Mouse (Mus musculus): ENCODE measurements around the gene Gon7. TPM values are rescaled to one million over a fixed set of nuclear protein-coding genes. Genes with fewer than 3 reads are reported as not detected.

The Gon7 gene
- polyA plus RNA-seq, 1 experiment from 2014 or later: 46.0 TPM

- Histone ChIP-seq H3K27ac (ENCODE audit: low read depth, low read length) (no peak overlapping the region), H3K9ac (ENCODE audit: low read length) (no peak overlapping the region), H3K36me3 (ENCODE audit: control insufficient read depth, insufficient read depth, low read length) (no peaks in the 10 kb centered on the region), H3K4me1 (replicated peaks; ENCODE audit: control insufficient read depth, insufficient read depth, low read length) (0 out of 2 replicates have a peak, but pooled peaks cover 2% of the 10 kb centered on the region), H3K4me2 (ENCODE audit: low read depth, low read length, severe bottlenecking) (no peak overlapping the region), H3K27me3 (ENCODE audit: control insufficient read depth, insufficient read depth, low read length) (no peaks in the 10 kb centered on the region), H3K4me3 (ENCODE audit: low read depth, low read length) (no peak overlapping the region), H3K9me3 (ENCODE audit: control insufficient read depth, low read length) (no peaks in the 10 kb centered on the region)
- WGBS: 30% methylated on average over 13 of the region's 13 CpGs
- ATAC-seq (replicated peaks; ENCODE audit: low FRiP score) (peak; percentile 83), DNase-seq (ENCODE audit: low spot score) (peak; percentile 75)
These were observed 37.9 kb downstream of the Gon7 start for GRCm38 (mm10) chr12:102719552-102720315.

- H3K4me2 ChIP-seq (ENCODE audit: low read depth, low read length, severe bottlenecking): no peak overlapping the region
- WGBS: 83% methylated on average over 10 of the region's 10 CpGs
- ATAC-seq (replicated peaks; ENCODE audit: low FRiP score) (no peak), DNase-seq (ENCODE audit: low spot score) (no peak)
- H3K4me1 ChIP-seq (replicated peaks; ENCODE audit: control insufficient read depth, insufficient read depth, low read length): no peaks in the 10 kb centered on the region
- H3K36me3 ChIP-seq (ENCODE audit: control insufficient read depth, insufficient read depth, low read length): no peaks in the 10 kb centered on the region
- H3K27ac ChIP-seq (ENCODE audit: low read depth, low read length): no peak overlapping the region
- H3K9ac ChIP-seq (ENCODE audit: low read length): no peak overlapping the region
- H3K9me3 ChIP-seq (ENCODE audit: control insufficient read depth, low read length): no peaks in the 10 kb centered on the region
- H3K27me3 ChIP-seq (ENCODE audit: control insufficient read depth, insufficient read depth, low read length): no peaks in the 10 kb centered on the region
- no peak overlapping the region for H3K4me3 ChIP-seq (ENCODE audit: low read depth, low read length)
These were observed 42.8 kb downstream of the Gon7 start for GRCm38 (mm10) chr12:102714654-102715395.

GRCm38 (mm10) chr12:102714116-102714515, 43.5 kb downstream of the Gon7 start:
- Histone ChIP-seq H3K4me2 (ENCODE audit: low read depth, low read length, severe bottlenecking) (no peak overlapping the region), H3K27ac (ENCODE audit: low read depth, low read length) (no peak overlapping the region), H3K4me1 (replicated peaks; ENCODE audit: control insufficient read depth, insufficient read depth, low read length) (no peaks in the 10 kb centered on the region), H3K4me3 (ENCODE audit: low read depth, low read length) (no peak overlapping the region), H3K27me3 (ENCODE audit: control insufficient read depth, insufficient read depth, low read length) (no peaks in the 10 kb centered on the region), H3K36me3 (ENCODE audit: control insufficient read depth, insufficient read depth, low read length) (no peaks in the 10 kb centered on the region), H3K9me3 (ENCODE audit: control insufficient read depth, low read length) (no peaks in the 10 kb centered on the region), H3K9ac (ENCODE audit: low read length) (no peak overlapping the region)
- DNase-seq (ENCODE audit: low spot score) (no peak), ATAC-seq (replicated peaks; ENCODE audit: low FRiP score) (no peak)
- WGBS: 80% methylated on average over 2 of the region's 2 CpGs

GRCm38 (mm10) chr12:102713153-102713865, 44.3 kb downstream of the Gon7 start:
- no peak overlapping the region for H3K4me3 ChIP-seq (ENCODE audit: low read depth, low read length)
- DNase-seq (ENCODE audit: low spot score) (no peak), ATAC-seq (replicated peaks; ENCODE audit: low FRiP score) (no peak)
- H3K36me3 ChIP-seq (ENCODE audit: control insufficient read depth, insufficient read depth, low read length): no peaks in the 10 kb centered on the region
- no peak overlapping the region for H3K9ac ChIP-seq (ENCODE audit: low read length)
- H3K4me1 ChIP-seq (replicated peaks; ENCODE audit: control insufficient read depth, insufficient read depth, low read length): no peaks in the 10 kb centered on the region
- no peak overlapping the region for H3K27ac ChIP-seq (ENCODE audit: low read depth, low read length)
- WGBS: 82% methylated on average over 20 of the region's 20 CpGs
- H3K4me2 ChIP-seq (ENCODE audit: low read depth, low read length, severe bottlenecking): no peak overlapping the region
- no peaks in the 10 kb centered on the region for H3K9me3 ChIP-seq (ENCODE audit: control insufficient read depth, low read length)
- H3K27me3 ChIP-seq (ENCODE audit: control insufficient read depth, insufficient read depth, low read length): no peaks in the 10 kb centered on the region

GRCm38 (mm10) chr12:102710851-102711375, 46.7 kb downstream of the Gon7 start:
- DNase-seq (ENCODE audit: low spot score) (no peak), ATAC-seq (replicated peaks; ENCODE audit: low FRiP score) (no peak)
- no peak overlapping the region for H3K27ac ChIP-seq (ENCODE audit: low read depth, low read length)
- H3K4me2 ChIP-seq (ENCODE audit: low read depth, low read length, severe bottlenecking): no peak overlapping the region
- WGBS: 63% methylated on average over 4 of the region's 4 CpGs
- no peak overlapping the region for H3K4me3 ChIP-seq (ENCODE audit: low read depth, low read length)
- H3K9me3 ChIP-seq (ENCODE audit: control insufficient read depth, low read length): no peaks in the 10 kb centered on the region
- H3K4me1 ChIP-seq (replicated peaks; ENCODE audit: control insufficient read depth, insufficient read depth, low read length): no peaks in the 10 kb centered on the region
- H3K27me3 ChIP-seq (ENCODE audit: control insufficient read depth, insufficient read depth, low read length): no peaks in the 10 kb centered on the region
- no peak overlapping the region for H3K9ac ChIP-seq (ENCODE audit: low read length)
- H3K36me3 ChIP-seq (ENCODE audit: control insufficient read depth, insufficient read depth, low read length): no peaks in the 10 kb centered on the region

GRCm38 (mm10) chr12:102709896-102710295, 47.7 kb downstream of the Gon7 start:
- no peaks in the 10 kb centered on the region for H3K27me3 ChIP-seq (ENCODE audit: control insufficient read depth, insufficient read depth, low read length)
- ATAC-seq (replicated peaks; ENCODE audit: low FRiP score): no peak
- H3K4me3 ChIP-seq (ENCODE audit: low read depth, low read length): no peak overlapping the region
- no peaks in the 10 kb centered on the region for H3K4me1 ChIP-seq (replicated peaks; ENCODE audit: control insufficient read depth, insufficient read depth, low read length)
- WGBS: 93% methylated on average over 5 of the region's 5 CpGs
- H3K36me3 ChIP-seq (ENCODE audit: control insufficient read depth, insufficient read depth, low read length): no peaks in the 10 kb centered on the region
- H3K4me2 ChIP-seq (ENCODE audit: low read depth, low read length, severe bottlenecking): no peak overlapping the region
- H3K9ac ChIP-seq (ENCODE audit: low read length): no peak overlapping the region
- no peak overlapping the region for H3K27ac ChIP-seq (ENCODE audit: low read depth, low read length)
- no peaks in the 10 kb centered on the region for H3K9me3 ChIP-seq (ENCODE audit: control insufficient read depth, low read length)
- DNase-seq (ENCODE audit: low spot score): no peak

GRCm38 (mm10) chr12:102708220-102708619, 49.4 kb downstream of the Gon7 start:
- H3K9me3 ChIP-seq (ENCODE audit: control insufficient read depth, low read length): no peaks in the 10 kb centered on the region
- H3K4me2 ChIP-seq (ENCODE audit: low read depth, low read length, severe bottlenecking): no peak overlapping the region
- no peaks in the 10 kb centered on the region for H3K36me3 ChIP-seq (ENCODE audit: control insufficient read depth, insufficient read depth, low read length)
- H3K4me1 ChIP-seq (replicated peaks; ENCODE audit: control insufficient read depth, insufficient read depth, low read length): 0 out of 2 replicates have a peak, but pooled peaks cover 2% of the 10 kb centered on the region
- no peak overlapping the region for H3K4me3 ChIP-seq (ENCODE audit: low read depth, low read length)
- ATAC-seq (replicated peaks; ENCODE audit: low FRiP score) (no peak), DNase-seq (ENCODE audit: low spot score) (no peak)
- WGBS: 83% methylated on average over 11 of the region's 11 CpGs
- no peaks in the 10 kb centered on the region for H3K27me3 ChIP-seq (ENCODE audit: control insufficient read depth, insufficient read depth, low read length)
- H3K9ac ChIP-seq (ENCODE audit: low read length): no peak overlapping the region
- H3K27ac ChIP-seq (ENCODE audit: low read depth, low read length): no peak overlapping the region

- no peak overlapping the region for H3K4me2 ChIP-seq (ENCODE audit: low read depth, low read length, severe bottlenecking)
- no peak overlapping the region for H3K27ac ChIP-seq (ENCODE audit: low read depth, low read length)
- no peak overlapping the region for H3K4me3 ChIP-seq (ENCODE audit: low read depth, low read length)
- DNase-seq (ENCODE audit: low spot score): no peak
- 85% methylated on average over 10 of the region's 10 CpGs for WGBS
- peaks cover 10% of the 10 kb centered on the region for H3K4me1 ChIP-seq (replicated peaks; ENCODE audit: control insufficient read depth, insufficient read depth, low read length)
- ATAC-seq (replicated peaks; ENCODE audit: low FRiP score): no peak
- H3K9ac ChIP-seq (ENCODE audit: low read length): no peak overlapping the region
- no peaks in the 10 kb centered on the region for H3K27me3 ChIP-seq (ENCODE audit: control insufficient read depth, insufficient read depth, low read length)
- no peaks in the 10 kb centered on the region for H3K9me3 ChIP-seq (ENCODE audit: control insufficient read depth, low read length)
- H3K36me3 ChIP-seq (ENCODE audit: control insufficient read depth, insufficient read depth, low read length): no peaks in the 10 kb centered on the region
These were observed 50.7 kb downstream of the Gon7 start for GRCm38 (mm10) chr12:102706833-102707463.
